Mouse (Mus musculus) heart, postnatal 0 days (tissue): Measurements from ENCODE around the gene Sez6l2. TPM values are rescaled to one million over a fixed set of nuclear protein-coding genes. Genes with fewer than 3 reads are reported as not detected.

ENCODE experiments used
- ATAC-seq: fragments of 200-750 bp; cut with Nextera tagmentation; 2 replicates; pipeline ENCODE4 v1.8.0; 2017; ENCODE audit warnings: low read depth, moderate number of reproducible peaks, moderate library complexity; ENCODE audit not compliant: insufficient read depth
- DNase-seq: peaks from one replicate; pipeline ENCODE4 v3.0.0-alpha.2; 2016; ENCODE audit warnings: low spot score
- H3K27ac ChIP-seq: fragments of 300-500 bp; sonication (generic); 2 replicates; pipeline ENCODE4 v1.5.1; 2014; ENCODE audit warnings: low read depth, mild to moderate bottlenecking
- H3K27me3 ChIP-seq: fragments of 300-500 bp; sonication (generic); 2 replicates; pipeline ENCODE4 v1.6.1; 2014; ENCODE audit warnings: low read length, mixed read lengths; ENCODE audit not compliant: control insufficient read depth, insufficient read depth
- H3K36me3 ChIP-seq: fragments of 300-500 bp; sonication (generic); replicated peaks from 2 replicates; pipeline ENCODE4 v1.6.1; 2014; ENCODE audit warnings: low read length, mixed read lengths; ENCODE audit not compliant: control insufficient read depth, insufficient read depth
- H3K4me1 ChIP-seq: fragments of 300-500 bp; sonication (generic); 2 replicates; pipeline ENCODE4 v1.6.1; 2014; ENCODE audit warnings: antibody characterized with exemption; ENCODE audit not compliant: control insufficient read depth, insufficient read depth
- H3K4me2 ChIP-seq: fragments of 300-500 bp; sonication (generic); 2 replicates; pipeline ENCODE4 v1.6.1; 2014; ENCODE audit warnings: low read depth, mild to moderate bottlenecking, low read length, moderate library complexity
- H3K4me3 ChIP-seq: fragments of 300-500 bp; sonication (generic); 2 replicates; pipeline ENCODE4 v1.5.1; 2014; ENCODE audit warnings: low read depth, low read length
- H3K9ac ChIP-seq: fragments of 300-500 bp; sonication (generic); replicated peaks from 2 replicates; pipeline ENCODE4 v1.6.1; 2014; ENCODE audit warnings: low read depth, low read length, mixed read lengths
- H3K9me3 ChIP-seq: fragments of 300-500 bp; sonication (generic); replicated peaks from 2 replicates; pipeline ENCODE4 v1.6.1; 2016; ENCODE audit warnings: low read length; ENCODE audit not compliant: control insufficient read depth
- CTCF ChIP-seq: IDR thresholded peaks from 2 replicates; pipeline ENCODE4 v1.5.1; 2016; ENCODE audit warnings: antibody characterized with exemption, control low read depth, low read depth
- EP300 ChIP-seq: IDR thresholded peaks from 2 replicates; pipeline ENCODE4 v1.6.1; 2016; ENCODE audit warnings: antibody characterized with exemption, low read depth
- WGBS: fragments of 180-500 bp; shearing (Covaris S2); extraction: QIAGEN DNeasy Blood & Tissue Kit; methylation state at CpG from one replicate; pipeline ENCODE4 v1.1.7; 2014; 5-methylcytosine and 5-hydroxymethylcytosine counted together
- polyA plus RNA-seq: library from polyadenylated mRNA; unstranded; fragments of >200 nt; fragmentation: Nextera tagmentation; extraction: Ambion mirVana; gene quantifications from 2 replicates; pipeline ENCODE4 v1.2.1, GENCODE M21; 2015
- total RNA-seq: library from RNA; depleted of rRNA; stranded (reverse); fragments of >200 nt; gene quantifications from 2 replicates; pipeline ENCODE4 v1.2.3, GENCODE M21; 2014; ENCODE audit warnings: low replicate concordance

The Sez6l2 gene
- total and polyA plus RNA-seq, 2 experiments from 2014 or later = 1.5 to 8.7 TPM

DNA sequence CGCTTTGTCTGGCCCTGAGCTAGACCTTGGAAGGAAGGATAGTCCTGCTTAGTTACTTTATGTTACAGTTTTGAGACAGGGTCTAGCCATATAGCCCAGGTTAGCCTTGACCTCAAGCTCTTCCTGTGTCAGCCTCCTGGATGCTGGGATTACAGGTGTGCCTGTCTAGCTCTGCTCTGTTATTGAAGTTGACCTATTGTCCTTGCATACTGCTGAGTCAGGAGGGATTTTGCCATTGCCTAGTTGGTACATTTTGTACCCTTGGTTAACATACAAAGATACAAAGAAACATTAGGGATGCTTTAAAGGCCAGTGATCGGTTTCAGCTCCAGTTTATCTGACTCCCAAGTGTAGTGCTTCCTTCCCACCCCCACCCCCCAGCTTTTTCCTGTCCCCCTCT lies 17.7 kb upstream of the Sez6l2 start:
- no peak for TF ChIP-seq CTCF
- no peak for TF ChIP-seq EP300
- no peak overlapping the region for H3K4me3 ChIP-seq
- H3K9ac ChIP-seq = no peak overlapping the region
- DNase-seq = no peak
- 81% methylated on average over 2 of the region's 2 CpGs for WGBS
- no peaks in the 10 kb centered on the region for H3K27me3 ChIP-seq
- H3K9me3 ChIP-seq = no peaks in the 10 kb centered on the region
- peaks cover 33% of the 10 kb centered on the region for H3K36me3 ChIP-seq
- ATAC-seq = no peak
- peaks cover 6% of the 10 kb centered on the region for H3K4me1 ChIP-seq
- H3K4me2 ChIP-seq = no peak overlapping the region
- no peak overlapping the region for H3K27ac ChIP-seq

DNA sequence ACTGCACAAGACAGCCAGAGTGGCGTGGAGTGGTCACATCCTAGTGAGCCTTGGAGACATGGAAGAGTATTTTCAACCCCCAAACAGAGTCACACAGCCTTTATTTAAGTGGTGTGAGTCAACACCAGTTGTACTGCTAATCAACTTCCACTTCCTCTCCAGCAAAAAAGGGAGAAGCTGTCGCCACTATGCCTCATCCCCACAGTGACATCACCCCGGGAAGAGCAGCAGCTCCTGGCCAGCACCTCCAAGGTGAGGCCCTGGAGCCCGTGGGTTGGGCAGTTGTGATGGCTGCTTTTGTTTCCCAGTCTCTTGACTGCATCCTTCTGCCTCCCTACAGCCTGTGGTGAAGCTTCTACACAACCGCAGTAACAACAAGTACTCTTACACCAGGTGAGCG lies 9.2 kb upstream of the Sez6l2 start:
- Histone ChIP-seq H3K9ac (no peak overlapping the region), H3K4me3 (no peak overlapping the region), H3K36me3 (peaks cover 31% of the 10 kb centered on the region), H3K27me3 (no peaks in the 10 kb centered on the region), H3K4me2 (no peak overlapping the region), H3K9me3 (no peaks in the 10 kb centered on the region), H3K27ac (no peak overlapping the region), H3K4me1 (no peaks in the 10 kb centered on the region)
- ATAC-seq = no peak
- TF ChIP-seq CTCF (no peak), EP300 (no peak)
- 53% methylated on average over 6 of the region's 6 CpGs for WGBS
- DNase-seq = no peak

DNA sequence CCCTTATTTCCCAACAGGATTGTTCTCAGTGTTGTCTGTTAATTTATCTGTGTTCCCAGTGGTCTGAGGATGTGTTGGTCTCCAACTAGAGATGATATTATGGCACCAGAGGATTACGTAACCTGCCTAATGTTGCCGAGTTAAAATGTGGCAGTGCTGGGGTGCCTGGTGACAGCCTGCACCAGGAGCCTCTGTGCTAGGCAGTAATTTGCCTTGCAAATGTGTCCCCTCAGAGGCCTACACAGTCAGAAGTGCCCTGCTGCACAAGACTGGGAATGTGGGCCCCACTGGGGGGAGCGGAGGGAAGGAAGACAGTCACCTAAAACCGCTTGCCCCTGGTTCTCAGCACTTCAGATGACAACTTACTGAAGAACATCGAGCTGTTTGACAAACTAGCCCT lies 8.6 kb upstream of the Sez6l2 start:
- 76% methylated on average over 5 of the region's 5 CpGs for WGBS
- no peak for ATAC-seq
- H3K27ac ChIP-seq = no peak overlapping the region
- no peak overlapping the region for H3K4me2 ChIP-seq
- H3K9me3 ChIP-seq = no peaks in the 10 kb centered on the region
- peaks cover 25% of the 10 kb centered on the region for H3K36me3 ChIP-seq
- no peak overlapping the region for H3K4me3 ChIP-seq
- no peak overlapping the region for H3K9ac ChIP-seq
- no peaks in the 10 kb centered on the region for H3K4me1 ChIP-seq
- H3K27me3 ChIP-seq = no peaks in the 10 kb centered on the region
- no peak for DNase-seq
- TF ChIP-seq CTCF (no peak), EP300 (no peak)

DNA sequence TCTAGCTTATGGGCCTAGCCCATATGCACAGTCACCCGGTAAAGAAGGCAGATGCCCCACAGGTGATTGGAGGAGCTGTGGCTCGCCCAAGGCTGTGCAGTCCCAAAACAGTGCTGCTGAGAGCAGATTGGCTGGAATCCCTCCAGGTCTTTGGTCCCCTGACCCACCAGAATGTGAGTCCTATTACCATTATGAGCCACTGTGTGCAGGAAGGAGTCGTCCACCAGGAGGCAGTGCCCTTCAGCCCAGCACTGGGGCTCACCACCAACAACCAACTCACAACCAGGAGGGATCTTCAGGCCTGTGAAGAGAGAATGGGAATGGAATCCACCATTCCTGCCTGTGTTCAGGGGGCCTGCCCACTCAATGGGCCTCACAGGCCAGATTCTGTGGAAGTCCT lies 3.8 kb upstream of the Sez6l2 start:
- no peak overlapping the region for H3K4me3 ChIP-seq
- no peak overlapping the region for H3K9ac ChIP-seq
- peaks cover 16% of the 10 kb centered on the region for H3K36me3 ChIP-seq
- TF ChIP-seq CTCF (peak; percentile 74), EP300 (no peak)
- DNase-seq (peak; percentile 19), ATAC-seq (no peak)
- peaks cover 12% of the 10 kb centered on the region for H3K4me1 ChIP-seq
- peaks cover 21% of the 10 kb centered on the region for H3K27me3 ChIP-seq
- WGBS = 44% methylated on average over 3 of the region's 3 CpGs
- H3K4me2 ChIP-seq = no peak overlapping the region
- H3K9me3 ChIP-seq = no peaks in the 10 kb centered on the region
- H3K27ac ChIP-seq = no peak overlapping the region

DNA sequence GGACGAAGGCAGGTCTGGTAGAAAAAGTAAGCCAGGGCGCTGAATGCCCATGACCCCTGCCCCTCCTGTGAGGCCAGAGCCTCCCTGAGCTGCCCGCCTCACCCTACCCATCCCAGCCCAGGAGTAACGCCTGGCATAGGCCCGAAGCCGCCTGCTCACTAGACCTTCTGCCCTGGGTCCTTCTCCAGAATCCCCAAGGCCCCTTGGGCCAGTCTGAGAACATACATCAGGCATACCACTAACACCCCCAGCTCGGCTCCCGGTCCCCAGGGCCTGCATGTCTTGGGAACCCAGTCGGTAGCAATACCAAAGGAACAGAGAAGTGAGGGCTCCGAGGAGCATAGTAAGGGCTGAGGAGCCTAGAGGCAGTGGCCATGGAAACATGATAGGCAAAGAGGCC lies 1.7 kb upstream of the Sez6l2 start:
- ATAC-seq = no peak
- peaks cover 9% of the 10 kb centered on the region; the same call in 1 of the 2 replicates for H3K36me3 ChIP-seq
- WGBS = 69% methylated on average over 10 of the region's 10 CpGs
- H3K9ac ChIP-seq = no peak overlapping the region
- H3K27me3 ChIP-seq = peaks cover 26% of the 10 kb centered on the region
- TF ChIP-seq CTCF (no peak), EP300 (no peak)
- no peak for DNase-seq
- H3K4me1 ChIP-seq = peaks cover 15% of the 10 kb centered on the region
- no peak overlapping the region for H3K4me3 ChIP-seq
- H3K27ac ChIP-seq = no peak overlapping the region
- H3K9me3 ChIP-seq = no peaks in the 10 kb centered on the region
- H3K4me2 ChIP-seq = no peak overlapping the region

DNA sequence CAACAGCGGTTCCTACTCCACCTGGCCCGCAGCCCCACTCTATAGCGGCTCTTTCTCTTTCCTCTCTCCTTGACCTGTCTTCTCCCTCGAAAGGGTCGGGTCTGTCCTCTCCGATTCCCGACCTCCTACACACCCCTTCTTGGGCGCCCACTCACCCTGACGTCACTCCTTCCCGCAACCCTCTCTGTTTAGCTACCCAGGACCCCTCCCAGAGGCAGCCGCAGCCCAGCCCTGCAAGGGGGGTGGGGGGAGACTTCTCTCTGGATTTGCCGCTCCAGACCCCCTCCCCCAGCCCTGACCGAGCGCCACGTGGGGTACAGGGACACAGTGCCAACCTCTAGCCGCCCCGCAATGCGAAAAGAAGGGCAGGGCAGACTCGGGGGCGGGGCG lies 965 bp upstream of the Sez6l2 start, which contains the start of gene Asphd1:
Asphd1 (minus strand) TSS at position 180 of the 390 bp plus-strand sequence.
- peaks cover 26% of the 10 kb centered on the region for H3K27me3 ChIP-seq
- TF ChIP-seq EP300 = no peak
- TF ChIP-seq CTCF = no peak
- no peak within 1 kb of the TSS for H3K27ac ChIP-seq
- no peak within 1 kb of the TSS for H3K9ac ChIP-seq
- no peak for DNase-seq
- no peaks in the 10 kb centered on the region for H3K9me3 ChIP-seq
- WGBS = under 1% methylated on average over 18 of the region's 21 CpGs
- H3K4me3 ChIP-seq = peak within 1 kb of the TSS; percentile 49
- ATAC-seq = peak; percentile 35; the same call in 1 of the 2 replicates
- peaks cover 9% of the 10 kb centered on the region; the same call in 1 of the 2 replicates for H3K36me3 ChIP-seq
- H3K4me2 ChIP-seq = peak within 1 kb of the TSS; percentile 87
- peaks cover 15% of the 10 kb centered on the region for H3K4me1 ChIP-seq
